Mouse (Mus musculus) midbrain, embryonic 10.5 days (tissue): ENCODE results near the gene Zswim1. TPM values are rescaled to one million over a fixed set of nuclear protein-coding genes. Genes with fewer than 3 reads are reported as not detected.

Source experiments
- DNase-seq: peaks from one replicate; pipeline ENCODE4 v3.0.0-alpha.2; 2017; ENCODE audit warnings: low spot score
- H3K27ac ChIP-seq: fragments of 300-500 bp; sonication (generic); replicated peaks from 2 replicates; pipeline ENCODE4 v1.5.1; 2016; ENCODE audit warnings: mild to moderate bottlenecking
- H3K27me3 ChIP-seq: fragments of 300-500 bp; sonication (generic); 2 replicates; pipeline ENCODE4 v1.6.1; 2016; ENCODE audit warnings: low read depth, mild to moderate bottlenecking; ENCODE audit not compliant: poor library complexity, severe bottlenecking
- H3K36me3 ChIP-seq: fragments of 300-500 bp; sonication (generic); 2 replicates; pipeline ENCODE4 v1.6.1; 2016; ENCODE audit warnings: mild to moderate bottlenecking, moderate library complexity
- H3K4me1 ChIP-seq: fragments of 300-500 bp; sonication (generic); 2 replicates; pipeline ENCODE4 v1.6.1; 2016
- H3K4me3 ChIP-seq: fragments of 300-500 bp; sonication (generic); 2 replicates; pipeline ENCODE4 v1.5.1; 2016; ENCODE audit warnings: mild to moderate bottlenecking, moderate library complexity
- H3K9me3 ChIP-seq: fragments of 300-500 bp; sonication (generic); replicated peaks from 2 replicates; pipeline ENCODE4 v1.6.1; 2016; ENCODE audit warnings: mild to moderate bottlenecking
- WGBS: fragments of 180-500 bp; shearing (Covaris S2); methylation state at CpG from one replicate; pipeline ENCODE4 v1.1.7; 2016; 5-methylcytosine and 5-hydroxymethylcytosine counted together
- polyA plus RNA-seq: library from polyadenylated mRNA; unstranded; fragments of >200 nt; fragmentation: Nextera tagmentation; extraction: Ambion mirVana; gene quantifications from 2 replicates; pipeline ENCODE4 v1.2.1, GENCODE M21; 2016

Zswim1 gene
- polyA plus RNA-seq, 1 experiment from 2014 or later = 24.7 TPM

GRCm38 (mm10) chr2:164821060-164821459, 1.4 kb upstream of the Zswim1 start:
- 89% methylated on average over 6 of the region's 6 CpGs for WGBS
- Histone ChIP-seq H3K27ac (no peak overlapping the region), H3K4me1 (peaks cover 23% of the 10 kb centered on the region), H3K9me3 (no peaks in the 10 kb centered on the region), H3K27me3 (no peaks in the 10 kb centered on the region), H3K4me3 (no peak overlapping the region), H3K36me3 (peaks cover 36% of the 10 kb centered on the region)
- DNase-seq = no peak

- no peaks in the 10 kb centered on the region for H3K27me3 ChIP-seq
- 4% methylated on average over 10 of the region's 10 CpGs for WGBS
- peak overlapping the region; percentile 89 for H3K27ac ChIP-seq
- H3K4me3 ChIP-seq = peak overlapping the region; percentile 71
- DNase-seq = no peak
- H3K36me3 ChIP-seq = peaks cover 58% of the 10 kb centered on the region
- H3K9me3 ChIP-seq = no peaks in the 10 kb centered on the region
- peaks cover 21% of the 10 kb centered on the region for H3K4me1 ChIP-seq
Observed at GRCm38 (mm10) chr2:164823181-164823585, 697 bp downstream of the Zswim1 start.

- peaks cover 65% of the 10 kb centered on the region for H3K36me3 ChIP-seq
Observed at GRCm38 (mm10) chr2:164823969-164824368, 1.5 kb downstream of the Zswim1 start.

GRCm38 (mm10) chr2:164825521-164825920, 3.0 kb downstream of the Zswim1 start:
- no peaks in the 10 kb centered on the region for H3K9me3 ChIP-seq
- H3K36me3 ChIP-seq = peaks cover 59% of the 10 kb centered on the region
- WGBS = 94% methylated on average over 17 of the region's 17 CpGs
- peaks cover 21% of the 10 kb centered on the region for H3K4me1 ChIP-seq
- DNase-seq = no peak
- H3K27ac ChIP-seq = no peak overlapping the region
- no peak overlapping the region for H3K4me3 ChIP-seq
- H3K27me3 ChIP-seq = no peaks in the 10 kb centered on the region

More at GRCm38 (mm10) chr2:164823969-164824368, 1.5 kb downstream of the Zswim1 start:
- Histone ChIP-seq H3K27me3 (no peaks in the 10 kb centered on the region), H3K9me3 (no peaks in the 10 kb centered on the region), H3K4me1 (peaks cover 21% of the 10 kb centered on the region), H3K4me3 (peak overlapping the region; percentile 71; the same call in 1 of the 2 replicates), H3K27ac (no peak overlapping the region)
- 90% methylated on average over 4 of the region's 4 CpGs for WGBS
- DNase-seq = no peak

GRCm38 (mm10) chr2:164827146-164827850, 4.8 kb downstream of the Zswim1 start:
- no peaks in the 10 kb centered on the region for H3K9me3 ChIP-seq
- no peaks in the 10 kb centered on the region for H3K27me3 ChIP-seq
- DNase-seq = no peak
- H3K4me1 ChIP-seq = peaks cover 16% of the 10 kb centered on the region
- peaks cover 48% of the 10 kb centered on the region for H3K36me3 ChIP-seq
- no peak overlapping the region for H3K4me3 ChIP-seq
- H3K27ac ChIP-seq = no peak overlapping the region
- 91% methylated on average over 16 of the region's 16 CpGs for WGBS

- Histone ChIP-seq H3K27ac (no peak within 1 kb of the TSS), H3K9me3 (no peaks in the 10 kb centered on the region), H3K4me1 (peaks cover 20% of the 10 kb centered on the region), H3K4me3 (no peak within 1 kb of the TSS), H3K36me3 (peaks cover 48% of the 10 kb centered on the region), H3K27me3 (no peaks in the 10 kb centered on the region)
- no peak for DNase-seq
- WGBS = 93% methylated on average over 6 of the region's 6 CpGs
Observed at GRCm38 (mm10) chr2:164828437-164828836, 6.0 kb downstream of the Zswim1 start, which contains the start of gene Spata25. Gene Spata25 (minus strand): TSS chr2:164828537.

- 98% methylated on average over 1 of the region's 1 CpGs for WGBS
- Histone ChIP-seq H3K9me3 (no peaks in the 10 kb centered on the region), H3K36me3 (peaks cover 48% of the 10 kb centered on the region), H3K27ac (no peak overlapping the region), H3K27me3 (no peaks in the 10 kb centered on the region), H3K4me3 (no peak overlapping the region), H3K4me1 (peaks cover 16% of the 10 kb centered on the region)
- no peak for DNase-seq
Observed at GRCm38 (mm10) chr2:164829090-164829489, 6.6 kb downstream of the Zswim1 start.

- WGBS = 90% methylated on average over 10 of the region's 10 CpGs
- Histone ChIP-seq H3K4me3 (no peak overlapping the region), H3K27ac (no peak overlapping the region), H3K4me1 (peaks cover 28% of the 10 kb centered on the region), H3K9me3 (no peaks in the 10 kb centered on the region), H3K27me3 (no peaks in the 10 kb centered on the region), H3K36me3 (peaks cover 39% of the 10 kb centered on the region)
- DNase-seq = no peak
Observed at GRCm38 (mm10) chr2:164831029-164831428, 8.5 kb downstream of the Zswim1 start.

GRCm38 (mm10) chr2:164832032-164832747, 9.7 kb downstream of the Zswim1 start:
- WGBS = 67% methylated on average over 16 of the region's 16 CpGs

GRCm38 (mm10) chr2:164832748-164833301, 10.3 kb downstream of the Zswim1 start, which contains the start of gene Ctsa:
Gene Ctsa (plus strand): TSS chr2:164832873.
- 2% methylated on average over 35 of the region's 35 CpGs for WGBS
- peaks cover 38% of the 10 kb centered on the region for H3K36me3 ChIP-seq
- H3K4me3 ChIP-seq = peak within 1 kb of the TSS; percentile 84
- H3K4me1 ChIP-seq = peaks cover 28% of the 10 kb centered on the region
- peak within 1 kb of the TSS; percentile 90 for H3K27ac ChIP-seq
- H3K27me3 ChIP-seq = no peaks in the 10 kb centered on the region
- no peaks in the 10 kb centered on the region for H3K9me3 ChIP-seq
- DNase-seq = peak; percentile 73

More at GRCm38 (mm10) chr2:164832032-164832747, 9.7 kb downstream of the Zswim1 start:
- peak overlapping the region; percentile 90 for H3K27ac ChIP-seq
- H3K4me3 ChIP-seq = peak overlapping the region; percentile 84
- H3K4me1 ChIP-seq = peaks cover 28% of the 10 kb centered on the region
- no peak for DNase-seq
- no peaks in the 10 kb centered on the region for H3K27me3 ChIP-seq
- peaks cover 38% of the 10 kb centered on the region for H3K36me3 ChIP-seq
- no peaks in the 10 kb centered on the region for H3K9me3 ChIP-seq

- H3K27me3 ChIP-seq = no peaks in the 10 kb centered on the region
- peak within 1 kb of the TSS; percentile 90 for H3K27ac ChIP-seq
- WGBS = under 1% methylated on average over 31 of the region's 31 CpGs
- peak within 1 kb of the TSS; percentile 84 for H3K4me3 ChIP-seq
- H3K9me3 ChIP-seq = no peaks in the 10 kb centered on the region
- peaks cover 28% of the 10 kb centered on the region for H3K4me1 ChIP-seq
- peaks cover 38% of the 10 kb centered on the region for H3K36me3 ChIP-seq
- DNase-seq = peak; percentile 94
Observed at GRCm38 (mm10) chr2:164833314-164833959, 11.0 kb downstream of the Zswim1 start, which contains the start of gene Neurl2. Gene Neurl2 (minus strand): TSS chr2:164833456.

GRCm38 (mm10) chr2:164834531-164834930, 12.0 kb downstream of the Zswim1 start:
- no peak overlapping the region for H3K27ac ChIP-seq
- WGBS = 56% methylated on average over 8 of the region's 8 CpGs
- H3K4me1 ChIP-seq = peaks cover 28% of the 10 kb centered on the region
- H3K4me3 ChIP-seq = peak overlapping the region; percentile 84
- no peaks in the 10 kb centered on the region for H3K9me3 ChIP-seq
- H3K36me3 ChIP-seq = peaks cover 42% of the 10 kb centered on the region
- DNase-seq = no peak
- no peaks in the 10 kb centered on the region for H3K27me3 ChIP-seq
